Mouse (Mus musculus) liver, embryonic 14.5 days (tissue): ENCODE data around the gene Triobp. TPM values are rescaled to one million over a fixed set of nuclear protein-coding genes. Genes with fewer than 3 reads are reported as not detected.

ENCODE experiments used
- ATAC-seq: fragments of 200-750 bp; cut with Nextera tagmentation; 2 replicates; pipeline ENCODE4 v1.8.0; 2017; ENCODE audit warnings: moderate number of reproducible peaks, mild to moderate bottlenecking, moderate library complexity; ENCODE audit not compliant: insufficient read depth
- DNase-seq, 3 experiments: peaks; one replicate each; pipeline ENCODE4 v3.0.0-alpha.2; 2012 to 2013; ENCODE audit warnings: low read depth in 3 of 3, low spot score in 3 of 3
- H3K27ac ChIP-seq: fragments of 300-500 bp; sonication (generic); 2 replicates; pipeline ENCODE4 v1.5.1; 2014; ENCODE audit warnings: moderate library complexity, mild to moderate bottlenecking, control low read depth, inconsistent platforms
- H3K27me3 ChIP-seq: fragments of 300-500 bp; sonication (generic); 2 replicates; pipeline ENCODE4 v1.6.1; 2014; ENCODE audit warnings: mild to moderate bottlenecking, low read length, moderate library complexity; ENCODE audit not compliant: control insufficient read depth, insufficient read depth
- H3K36me3 ChIP-seq: fragments of 300-500 bp; sonication (generic); replicated peaks from 2 replicates; pipeline ENCODE4 v1.6.1; 2014; ENCODE audit warnings: low read depth; ENCODE audit not compliant: control insufficient read depth, insufficient read depth
- H3K4me1 ChIP-seq, 2 experiments: fragments of 200-500 bp in 1 of 2; fragments of 300-500 bp in 1 of 2; sonication (generic) in 1 of 2; replicated peaks; 2 replicates each; pipeline ENCODE4 v1.6.1; 2012 to 2014; ENCODE audit warnings: antibody characterized with exemption in 1 of 2, inconsistent platforms in 1 of 2, low read length in 1 of 2; ENCODE audit not compliant: control insufficient read depth in 2 of 2, insufficient read depth in 2 of 2
- H3K4me2 ChIP-seq: fragments of 300-500 bp; sonication (generic); 2 replicates; pipeline ENCODE4 v1.6.1; 2014; ENCODE audit warnings: low read depth, mild to moderate bottlenecking, control low read depth, moderate library complexity
- H3K4me3 ChIP-seq, 2 experiments: fragments of 200-500 bp in 1 of 2; fragments of 300-500 bp in 1 of 2; sonication (generic) in 1 of 2; 2 replicates each; pipeline ENCODE4 v1.5.1; 2012 to 2014; ENCODE audit warnings: low read depth in 2 of 2, low read length in 2 of 2, mild to moderate bottlenecking in 2 of 2, control low read depth in 1 of 2, inconsistent platforms in 1 of 2, moderate library complexity in 1 of 2; ENCODE audit not compliant: insufficient read depth in 1 of 2
- H3K9ac ChIP-seq: fragments of 300-500 bp; sonication (generic); replicated peaks from 2 replicates; pipeline ENCODE4 v1.6.1; 2014; ENCODE audit warnings: mild to moderate bottlenecking, control low read depth, moderate library complexity
- H3K9me3 ChIP-seq: fragments of 300-500 bp; sonication (generic); 2 replicates; pipeline ENCODE4 v1.6.1; 2016; ENCODE audit warnings: low read length, mixed read lengths; ENCODE audit not compliant: control insufficient read depth
- CTCF ChIP-seq: IDR thresholded peaks from 2 replicates; pipeline ENCODE4 v1.5.1; 2016; ENCODE audit warnings: antibody characterized with exemption, low read depth, control low read depth
- EP300 ChIP-seq: IDR thresholded peaks from 2 replicates; pipeline ENCODE4 v1.6.1; 2016; ENCODE audit warnings: antibody characterized with exemption, low read depth
- WGBS: fragments of 180-500 bp; shearing (Covaris S2); extraction: QIAGEN DNeasy Blood & Tissue Kit; methylation state at CpG from one replicate; pipeline ENCODE4 v1.1.7; 2014; ENCODE audit not compliant: insufficient replicate concordance; 5-methylcytosine and 5-hydroxymethylcytosine counted together
- polyA plus RNA-seq, 2 experiments: library from polyadenylated mRNA; depleted of rRNA in 1 of 2; stranded (reverse) in 1 of 2; unstranded in 1 of 2; fragments of >200 nt; fragmentation: Nextera tagmentation in 1 of 2; extraction: Ambion mirVana in 1 of 2; gene quantifications; 2 replicates each; pipeline versions ENCODE4 v1.2.1 to v1.2.3; 2012 to 2014

Gene Triobp
- polyA plus RNA-seq, 2 experiments = 12.3 to 17.0 TPM

GRCm38 (mm10) chr15:78956351-78956750 is 8.8 kb downstream of the Triobp start:
- no peak for ATAC-seq
- no peak overlapping the region for H3K9ac ChIP-seq
- no peaks in the 10 kb centered on the region for H3K9me3 ChIP-seq
- TF ChIP-seq CTCF (peak; percentile 62), EP300 (no peak)
- H3K4me3 ChIP-seq = no peak overlapping the region
- 58% methylated on average over 4 of the region's 4 CpGs for WGBS
- DNase-seq = no peak
- no peak overlapping the region for H3K27ac ChIP-seq
- no peaks in the 10 kb centered on the region for H3K27me3 ChIP-seq
- H3K4me1 ChIP-seq = no peaks in the 10 kb centered on the region
- H3K4me2 ChIP-seq = no peak overlapping the region
- H3K36me3 ChIP-seq = no peaks in the 10 kb centered on the region

GRCm38 (mm10) chr15:78957021-78957420 is 9.5 kb downstream of the Triobp start:
- no peaks in the 10 kb centered on the region for H3K36me3 ChIP-seq
- 58% methylated on average over 15 of the region's 15 CpGs for WGBS
- H3K9ac ChIP-seq = no peak overlapping the region
- H3K4me3 ChIP-seq = no peak overlapping the region
- H3K4me2 ChIP-seq = no peak overlapping the region
- no peaks in the 10 kb centered on the region for H3K4me1 ChIP-seq
- no peaks in the 10 kb centered on the region for H3K27me3 ChIP-seq
- DNase-seq = no peak
- ATAC-seq = no peak
- H3K27ac ChIP-seq = no peak overlapping the region
- H3K9me3 ChIP-seq = no peaks in the 10 kb centered on the region
- TF ChIP-seq CTCF = no peak
- TF ChIP-seq EP300 = no peak

- 71% methylated on average over 11 of the region's 11 CpGs for WGBS
- TF ChIP-seq EP300 = no peak
- TF ChIP-seq CTCF = no peak
- Histone ChIP-seq H3K4me3 (no peak overlapping the region), H3K9me3 (no peaks in the 10 kb centered on the region), H3K27me3 (no peaks in the 10 kb centered on the region), H3K4me2 (no peak overlapping the region), H3K27ac (no peak overlapping the region), H3K9ac (no peak overlapping the region), H3K4me1 (no peaks in the 10 kb centered on the region), H3K36me3 (no peaks in the 10 kb centered on the region)
- DNase-seq (no peak), ATAC-seq (no peak)
These were observed 12.0 kb downstream of the Triobp start for GRCm38 (mm10) chr15:78959537-78959936.

GRCm38 (mm10) chr15:78960088-78960487 is 12.6 kb downstream of the Triobp start:
- H3K36me3 ChIP-seq = no peaks in the 10 kb centered on the region
- no peak overlapping the region for H3K27ac ChIP-seq
- no peak overlapping the region for H3K9ac ChIP-seq
- WGBS = 40% methylated on average over 4 of the region's 4 CpGs
- DNase-seq = no peak
- H3K4me1 ChIP-seq = no peaks in the 10 kb centered on the region
- no peak for ATAC-seq
- H3K4me3 ChIP-seq = no peak overlapping the region
- TF ChIP-seq CTCF (no peak), EP300 (no peak)
- no peaks in the 10 kb centered on the region for H3K9me3 ChIP-seq
- no peak overlapping the region for H3K4me2 ChIP-seq
- no peaks in the 10 kb centered on the region for H3K27me3 ChIP-seq

GRCm38 (mm10) chr15:78962885-78963284 is 15.4 kb downstream of the Triobp start:
- Histone ChIP-seq H3K4me1 (no peaks in the 10 kb centered on the region), H3K27me3 (no peaks in the 10 kb centered on the region), H3K27ac (no peak overlapping the region), H3K9me3 (no peaks in the 10 kb centered on the region), H3K9ac (no peak overlapping the region), H3K36me3 (no peaks in the 10 kb centered on the region), H3K4me2 (no peak overlapping the region), H3K4me3 (no peak overlapping the region)
- TF ChIP-seq CTCF (peak; percentile 93), EP300 (no peak)
- DNase-seq = peak in 1 of 3 experiments; percentile 30
- 33% methylated on average over 2 of the region's 2 CpGs for WGBS
- ATAC-seq = peak; percentile 21; the same call in 1 of the 2 replicates
